Mouse (Mus musculus) hindbrain, embryonic 14.5 days (tissue): ENCODE data around the gene Zfp385c. TPM values are rescaled to one million over a fixed set of nuclear protein-coding genes. Genes with fewer than 3 reads are reported as not detected.
A peak's percentile ranks its signal among the peaks of the same experiment; 100 is the strongest.

Experiments
- ATAC-seq: fragments of 200-750 bp; cut with Nextera tagmentation; 2 replicates; pipeline ENCODE4 v1.8.0; 2017; ENCODE audit warnings: moderate number of reproducible peaks, mild to moderate bottlenecking, moderate TSS enrichment, moderate library complexity; ENCODE audit not compliant: low FRiP score
- DNase-seq: peaks from one replicate; pipeline ENCODE4 v3.0.0-alpha.2; 2015; ENCODE audit warnings: low spot score
- H3K27ac ChIP-seq: fragments of 300-500 bp; sonication (generic); 2 replicates; pipeline ENCODE4 v1.5.1; 2014; ENCODE audit warnings: mild to moderate bottlenecking, moderate library complexity
- H3K27me3 ChIP-seq: fragments of 300-500 bp; sonication (generic); 2 replicates; pipeline ENCODE4 v1.6.1; 2014; ENCODE audit warnings: mild to moderate bottlenecking, low read length, mixed read lengths; ENCODE audit not compliant: control insufficient read depth, insufficient read depth
- H3K36me3 ChIP-seq: fragments of 300-500 bp; sonication (generic); replicated peaks from 2 replicates; pipeline ENCODE4 v1.6.1; 2014; ENCODE audit not compliant: control insufficient read depth, insufficient read depth
- H3K4me1 ChIP-seq: fragments of 300-500 bp; sonication (generic); replicated peaks from 2 replicates; pipeline ENCODE4 v1.6.1; 2014; ENCODE audit warnings: antibody characterized with exemption, low read length, mixed read lengths; ENCODE audit not compliant: control insufficient read depth, insufficient read depth
- H3K4me2 ChIP-seq: fragments of 300-500 bp; sonication (generic); replicated peaks from 2 replicates; pipeline ENCODE4 v1.6.1; 2014; ENCODE audit warnings: mild to moderate bottlenecking, moderate library complexity
- H3K4me3 ChIP-seq: fragments of 300-500 bp; sonication (generic); replicated peaks from 2 replicates; pipeline ENCODE4 v1.5.1; 2014; ENCODE audit warnings: mild to moderate bottlenecking, low read length
- H3K9ac ChIP-seq: fragments of 300-500 bp; sonication (generic); 2 replicates; pipeline ENCODE4 v1.6.1; 2014
- H3K9me3 ChIP-seq: fragments of 300-500 bp; sonication (generic); 2 replicates; pipeline ENCODE4 v1.6.1; 2016; ENCODE audit warnings: low read length; ENCODE audit not compliant: control insufficient read depth
- WGBS: fragments of 180-500 bp; shearing (Covaris S2); extraction: QIAGEN DNeasy Blood & Tissue Kit; methylation state at CpG from one replicate; pipeline ENCODE4 v1.1.7; 2014; 5-methylcytosine and 5-hydroxymethylcytosine counted together
- polyA plus RNA-seq: library from polyadenylated mRNA; unstranded; fragments of >200 nt; fragmentation: Nextera tagmentation; extraction: Ambion mirVana; gene quantifications from 2 replicates; pipeline ENCODE4 v1.2.1, GENCODE M21; 2014

Gene Zfp385c
- polyA plus RNA-seq, 1 experiment from 2014 or later: 0.20 TPM

- Histone ChIP-seq H3K9me3 (no peaks in the 10 kb centered on the region), H3K27me3 (no peaks in the 10 kb centered on the region), H3K36me3 (peaks cover 40% of the 10 kb centered on the region), H3K4me2 (no peak overlapping the region), H3K4me1 (peaks cover 8% of the 10 kb centered on the region), H3K27ac (no peak overlapping the region), H3K9ac (no peak overlapping the region), H3K4me3 (no peak overlapping the region)
- no peak for DNase-seq
- ATAC-seq: no peak
- WGBS: 82% methylated on average over 11 of the region's 11 CpGs
These were observed 27.6 kb upstream of the Zfp385c start for GRCm38 (mm10) chr11:100719893-100720292.

- ATAC-seq: no peak
- H3K36me3 ChIP-seq: peaks cover 40% of the 10 kb centered on the region
These were observed 27.1 kb upstream of the Zfp385c start for GRCm38 (mm10) chr11:100719312-100719711.

GRCm38 (mm10) chr11:100718866-100719265 is 26.6 kb upstream of the Zfp385c start:
- H3K4me1 ChIP-seq: peaks cover 8% of the 10 kb centered on the region
- H3K36me3 ChIP-seq: peaks cover 40% of the 10 kb centered on the region
- no peak overlapping the region for H3K4me3 ChIP-seq
- no peak overlapping the region for H3K4me2 ChIP-seq
- DNase-seq (no peak), ATAC-seq (no peak)
- no peaks in the 10 kb centered on the region for H3K27me3 ChIP-seq
- H3K9me3 ChIP-seq: no peaks in the 10 kb centered on the region
- no peak overlapping the region for H3K27ac ChIP-seq
- WGBS: 89% methylated on average over 4 of the region's 4 CpGs
- H3K9ac ChIP-seq: no peak overlapping the region

More at GRCm38 (mm10) chr11:100719312-100719711, 27.1 kb upstream of the Zfp385c start:
- no peaks in the 10 kb centered on the region for H3K27me3 ChIP-seq
- H3K9ac ChIP-seq: no peak overlapping the region
- H3K4me1 ChIP-seq: peaks cover 8% of the 10 kb centered on the region
- H3K4me3 ChIP-seq: no peak overlapping the region
- WGBS: 79% methylated on average over 3 of the region's 3 CpGs
- H3K27ac ChIP-seq: no peak overlapping the region
- no peak for DNase-seq
- H3K9me3 ChIP-seq: no peaks in the 10 kb centered on the region
- H3K4me2 ChIP-seq: no peak overlapping the region

GRCm38 (mm10) chr11:100718462-100718861 is 26.2 kb upstream of the Zfp385c start:
- H3K4me1 ChIP-seq: peaks cover 8% of the 10 kb centered on the region
- H3K4me3 ChIP-seq: no peak overlapping the region
- no peak for DNase-seq
- H3K9ac ChIP-seq: no peak overlapping the region
- H3K27ac ChIP-seq: no peak overlapping the region
- 92% methylated on average over 7 of the region's 7 CpGs for WGBS
- no peaks in the 10 kb centered on the region for H3K27me3 ChIP-seq
- ATAC-seq: no peak
- H3K4me2 ChIP-seq: no peak overlapping the region
- peaks cover 40% of the 10 kb centered on the region for H3K36me3 ChIP-seq
- H3K9me3 ChIP-seq: no peaks in the 10 kb centered on the region

GRCm38 (mm10) chr11:100716649-100717048 is 24.4 kb upstream of the Zfp385c start:
- Histone ChIP-seq H3K4me2 (no peak overlapping the region), H3K4me3 (no peak overlapping the region), H3K4me1 (peaks cover 5% of the 10 kb centered on the region), H3K27me3 (no peaks in the 10 kb centered on the region), H3K27ac (no peak overlapping the region), H3K36me3 (peaks cover 40% of the 10 kb centered on the region), H3K9ac (no peak overlapping the region), H3K9me3 (no peaks in the 10 kb centered on the region)
- DNase-seq (no peak), ATAC-seq (no peak)
- WGBS: 87% methylated on average over 3 of the region's 3 CpGs

GRCm38 (mm10) chr11:100714948-100715347 is 22.7 kb upstream of the Zfp385c start:
- ATAC-seq (no peak), DNase-seq (no peak)
- 71% methylated on average over 6 of the region's 6 CpGs for WGBS
- Histone ChIP-seq H3K4me3 (no peak overlapping the region), H3K27ac (no peak overlapping the region), H3K36me3 (peaks cover 47% of the 10 kb centered on the region), H3K4me1 (peaks cover 13% of the 10 kb centered on the region), H3K27me3 (no peaks in the 10 kb centered on the region), H3K9me3 (no peaks in the 10 kb centered on the region), H3K9ac (no peak overlapping the region), H3K4me2 (no peak overlapping the region)

DNA sequence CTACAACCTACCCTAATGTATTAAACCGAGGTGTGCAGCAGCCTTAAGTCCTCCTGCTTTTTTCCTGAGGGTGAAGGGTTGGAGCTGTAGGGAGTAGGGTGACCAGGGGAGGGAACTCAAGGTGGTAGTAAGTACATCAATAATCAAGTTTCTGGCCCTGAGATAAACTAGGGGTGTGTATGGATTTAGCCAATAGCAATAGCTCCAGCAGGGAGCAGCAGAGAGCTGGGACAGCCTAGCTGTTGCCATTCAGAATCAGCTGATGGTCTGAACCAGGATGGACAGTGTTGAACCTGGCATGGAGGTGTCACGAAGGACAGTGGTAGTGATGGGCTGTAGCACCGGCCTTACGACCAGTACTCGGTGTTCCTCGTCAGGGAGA is 22.3 kb upstream of the Zfp385c start:
- DNase-seq: peak; percentile 80
- ATAC-seq: 0 out of 2 replicates have a peak, but pooled peaks have one; percentile 15
- H3K9ac ChIP-seq: no peak overlapping the region
- H3K4me3 ChIP-seq: no peak overlapping the region
- no peaks in the 10 kb centered on the region for H3K27me3 ChIP-seq
- H3K36me3 ChIP-seq: peaks cover 52% of the 10 kb centered on the region
- H3K27ac ChIP-seq: no peak overlapping the region
- 32% methylated on average over 6 of the region's 6 CpGs for WGBS
- peaks cover 13% of the 10 kb centered on the region for H3K4me1 ChIP-seq
- H3K9me3 ChIP-seq: no peaks in the 10 kb centered on the region
- no peak overlapping the region for H3K4me2 ChIP-seq

DNA sequence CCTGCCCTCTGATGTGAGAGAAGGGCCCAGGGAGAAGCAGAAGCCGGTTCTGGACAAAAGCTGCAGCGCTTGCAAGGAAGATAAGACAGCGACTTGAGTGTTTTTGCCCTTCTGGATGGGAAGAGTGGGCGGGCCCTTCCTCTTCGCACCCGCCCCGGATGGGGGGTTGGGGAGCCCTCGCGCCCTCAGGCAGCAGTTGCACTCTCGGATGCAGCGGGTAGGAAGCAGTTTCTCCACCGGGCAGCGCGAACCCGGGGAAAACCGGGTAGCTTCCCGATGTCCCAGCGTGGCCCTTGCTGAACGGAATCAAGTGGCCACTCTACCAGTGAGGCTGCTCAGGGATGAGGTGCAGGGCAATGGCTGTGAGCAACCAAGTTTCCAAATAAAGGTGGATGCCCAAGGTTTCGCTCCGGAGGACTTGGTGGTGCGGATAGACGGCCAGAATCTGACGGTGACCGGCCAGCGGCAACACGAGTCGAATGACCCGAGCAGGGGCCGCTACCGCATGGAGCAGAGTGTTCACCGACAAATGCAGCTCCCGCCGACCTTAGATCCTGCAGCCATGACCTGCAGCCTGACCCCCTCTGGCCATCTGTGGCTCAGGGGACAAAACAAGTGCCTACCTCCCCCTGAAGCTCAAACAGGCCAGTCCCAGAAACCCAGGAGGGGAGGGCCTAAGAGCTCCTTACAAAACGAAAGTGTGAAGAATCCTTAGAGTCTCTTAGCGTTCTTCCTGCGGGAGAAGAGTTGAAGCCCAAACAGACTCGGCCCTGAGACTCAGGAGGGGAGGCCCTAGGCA is 21.7 kb upstream of the Zfp385c start, which contains the start of gene Hspb9:
Gene Hspb9 (plus strand): TSS at position 116 of the 799 bp plus-strand sequence.
- no peak for DNase-seq

GRCm38 (mm10) chr11:100713174-100713573 is 20.9 kb upstream of the Zfp385c start:
- no peak overlapping the region for H3K27ac ChIP-seq

More for the DNA sequence above, 21.7 kb upstream of the Zfp385c start, which contains the start of gene Hspb9:
- ATAC-seq: no peak
- Histone ChIP-seq H3K4me2 (peak within 1 kb of the TSS; percentile 35), H3K4me3 (no peak within 1 kb of the TSS), H3K36me3 (peaks cover 54% of the 10 kb centered on the region), H3K27ac (no peak within 1 kb of the TSS), H3K9ac (peak within 1 kb of the TSS; percentile 39; the same call in 1 of the 2 replicates), H3K9me3 (no peaks in the 10 kb centered on the region), H3K4me1 (peaks cover 13% of the 10 kb centered on the region), H3K27me3 (no peaks in the 10 kb centered on the region)
- 7% methylated on average over 38 of the region's 38 CpGs for WGBS

More at GRCm38 (mm10) chr11:100713174-100713573, 20.9 kb upstream of the Zfp385c start:
- H3K9ac ChIP-seq: 0 out of 2 replicates have a peak overlapping the region, but pooled peaks have one; percentile 39
- DNase-seq (no peak), ATAC-seq (no peak)
- H3K9me3 ChIP-seq: no peaks in the 10 kb centered on the region
- H3K4me3 ChIP-seq: no peak overlapping the region
- H3K27me3 ChIP-seq: no peaks in the 10 kb centered on the region
- peaks cover 54% of the 10 kb centered on the region for H3K36me3 ChIP-seq
- H3K4me1 ChIP-seq: peaks cover 13% of the 10 kb centered on the region
- peak overlapping the region; percentile 35; the same call in 1 of the 2 replicates for H3K4me2 ChIP-seq
- WGBS: 63% methylated on average over 4 of the region's 4 CpGs
